ENCODE assay signal across 14 mouse cellular contexts in genomic region chr15:99682880-99683279, GRCm38 (mm10). TPM values are rescaled to one million over a fixed set of nuclear protein-coding genes. Genes with fewer than 3 reads are reported as not detected.
DNase-seq lines count a peak whose midpoint lies in the region; TF ChIP-seq lines count a peak whose summit lies in the region.
"Had no signal": no experiment of that assay in that cellular context is flagged by ENCODE, and none has a peak within 500 bp of the region (broad histone marks: within the 10 kb centered on the region; RNA-seq: fewer than 3 reads in every experiment).

No protein-coding gene starts in this region.

- H3K27ac ChIP-seq in left cerebral cortex, adult 2 months, result no peak overlapping the region
- no peak overlapping the region for H3K27ac ChIP-seq in cortical plate, adult 2 months (ENCODE audit: insufficient read depth, low read length)

- TF ChIP-seq POLR2A in cortical plate, adult 2 months (IDR thresholded peaks at IDR 0.05; ENCODE audit: extremely low read depth, insufficient read depth, low read length), result no peak

- H3K4me3 ChIP-seq in left cerebral cortex, adult 2 months, result no peak overlapping the region
- H3K4me3 ChIP-seq in cortical plate, adult 2 months (ENCODE audit: insufficient read depth, low read length), result no peak overlapping the region
- H3K4me3 ChIP-seq: myocyte had no signal

- no peaks in the 10 kb centered on the region for H3K4me1 ChIP-seq in cortical plate, adult 2 months (ENCODE audit: control insufficient read depth, insufficient read depth, low read length)

- intact Hi-C loops in left cerebral cortex, adult 2 months (cut with DNase I), result no loop called here
- intact Hi-C loops in left cerebral cortex, postnatal 4 days (cut with DNase I), result no loop called here

- peak; percentile 45 for TF ChIP-seq CTCF in left cerebral cortex, adult 2 months (IDR thresholded peaks at IDR 0.05)
- TF ChIP-seq CTCF in cortical plate, adult 2 months (IDR thresholded peaks at IDR 0.05; ENCODE audit: extremely low read depth, insufficient read depth, low read length), result peak; percentile 27; the same call in 1 of the 2 replicates

- peak in 1 of 2 experiments; percentile 11 for DNase-seq in left cerebral cortex, adult 2 months (ENCODE audit: extremely low spot score in 1 of 2, low spot score in 2 of 2)
- DNase-seq in left cerebral cortex, postnatal 4 days, result no peak
- DNase-seq in A20 (ENCODE audit: low read depth, low spot score), result peak; percentile 61
- DNase-seq in ES-CJ7 (ENCODE audit: low read depth, low spot score), result peak; percentile 88
- DNase-seq in ovary, postnatal 36 days (ENCODE audit: low spot score), result no peak
- DNase-seq in kidney, postnatal 10 days, result no peak
- DNase-seq in cerebellum, postnatal 36 days, result no peak
- DNase-seq: cerebellum, postnatal 25 days; kidney, adult 18-20 months; lung, adult 18-20 months; right cerebral cortex, postnatal 14 days had no signal

RNA-seq across cellular contexts. Expression of gene Asic1, which starts 12.7 kb away (rescaled TPM):
- 10 to 100 TPM; 66.7 to 81.0 TPM for total RNA-seq in left cerebral cortex, adult 2 months (2021)
- total RNA-seq in left cerebral cortex, postnatal 4 days (2021), result 100 to 1,000 TPM; 101 to 102 TPM
- polyA plus RNA-seq in cortical plate, adult 2 months (2012; rRNA removed), result 54.1 and 59.0 TPM in 2 replicates

RNA-seq across cellular contexts. Expression of gene Smarcd1, which starts 19.0 kb away (rescaled TPM):
- 100 to 1,000 TPM; 157 to 163 TPM for total RNA-seq in left cerebral cortex, adult 2 months (2021)
- total RNA-seq in left cerebral cortex, postnatal 4 days (2021), result 100 to 1,000 TPM; 134 to 148 TPM
- 150 and 157 TPM in 2 replicates for polyA plus RNA-seq in cortical plate, adult 2 months (2012; rRNA removed)

RNA-seq across cellular contexts. Expression of gene Gm17349, which starts 22.4 kb away (rescaled TPM):
- total RNA-seq in left cerebral cortex, adult 2 months (2021), result 10 to 100 TPM in 1 of 2 experiments, 1 to 10 TPM in 1; 5.3 to 11.7 TPM
- total RNA-seq in left cerebral cortex, postnatal 4 days (2021), result not detected
- polyA plus RNA-seq in cortical plate, adult 2 months (2012; rRNA removed), result 1.3 and 1.8 TPM in 2 replicates
- polyA plus RNA-seq: heart, embryonic 11.5 days; myocyte had no signal

RNA-seq across cellular contexts. Expression of gene Racgap1, which starts 31.4 kb away (rescaled TPM):
- 10 to 100 TPM in 1 of 2 experiments, 1 to 10 TPM in 1; 8.0 to 10.6 TPM for total RNA-seq in left cerebral cortex, adult 2 months (2021)
- 10 to 100 TPM; 22.0 to 26.1 TPM for total RNA-seq in left cerebral cortex, postnatal 4 days (2021)
- polyA plus RNA-seq in cortical plate, adult 2 months (2012; rRNA removed), result 10.3 and 13.3 TPM in 2 replicates

RNA-seq across cellular contexts. Expression of gene Gpd1, which starts 34.4 kb away (rescaled TPM):
- 100 to 1,000 TPM in 1 of 2 experiments, 10 to 100 TPM in 1; 90.7 to 100 TPM for total RNA-seq in left cerebral cortex, adult 2 months (2021)
- 1 to 10 TPM; 6.7 to 6.8 TPM for total RNA-seq in left cerebral cortex, postnatal 4 days (2021)
- 55.3 and 60.4 TPM in 2 replicates for polyA plus RNA-seq in cortical plate, adult 2 months (2012; rRNA removed)

Comparison
In these comparisons a context has a peak if more than half of its experiments do, and no peak if none do; other contexts are left out.
1. DNase-seq: peak in A20 (single experiment) and ES-CJ7 (single experiment); none in left cerebral cortex, postnatal 4 days (single experiment), ovary, postnatal 36 days (single experiment), kidney, postnatal 10 days (single experiment) and cerebellum, postnatal 36 days (0 of 2).